In the genomic region with DNA sequence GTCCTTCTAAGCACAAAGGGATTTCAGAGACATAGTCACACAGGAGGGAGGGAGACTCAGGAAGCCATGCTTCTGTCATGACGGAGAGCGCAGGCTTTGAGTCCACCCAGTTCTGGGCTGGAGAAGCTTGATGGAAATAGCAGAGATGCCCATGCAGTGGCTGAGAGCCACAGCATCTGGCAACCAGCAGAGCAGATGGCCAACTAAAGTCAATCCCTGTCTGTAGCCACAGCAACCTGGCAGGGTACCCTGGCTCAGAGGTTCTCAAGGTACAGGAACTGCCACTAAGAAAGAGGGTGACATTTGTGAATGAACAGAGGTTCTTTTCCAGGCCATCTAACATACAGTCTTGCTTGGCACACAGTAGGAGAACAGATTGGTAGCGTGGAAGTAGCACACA, we compare ENCODE assay signal across 14 mouse cellular contexts.
"Had no signal": no experiment of that assay in that cellular context is flagged by ENCODE, and none has a peak within 500 bp of the region (broad histone marks: within the 10 kb centered on the region; RNA-seq: fewer than 3 reads in every experiment).

No protein-coding gene starts in this region.

- DNase-seq: kidney, adult 8-10 months; kidney, postnatal 10 days; kidney, postnatal 36 days; layer of hippocampus, postnatal 36 days; liver; lung, adult 18-20 months; lung, postnatal 10 days; lung, postnatal 36 days; midbrain, embryonic 14.5 days; right cerebral cortex, postnatal 14 days; right cerebral cortex, postnatal 4 days; thymus, adult 2 months; thymus, postnatal 14 days; thymus, postnatal 4 days had no signal
